Mouse (Mus musculus): ENCODE measurements around the gene Dag1.

Gene Dag1

DNA sequence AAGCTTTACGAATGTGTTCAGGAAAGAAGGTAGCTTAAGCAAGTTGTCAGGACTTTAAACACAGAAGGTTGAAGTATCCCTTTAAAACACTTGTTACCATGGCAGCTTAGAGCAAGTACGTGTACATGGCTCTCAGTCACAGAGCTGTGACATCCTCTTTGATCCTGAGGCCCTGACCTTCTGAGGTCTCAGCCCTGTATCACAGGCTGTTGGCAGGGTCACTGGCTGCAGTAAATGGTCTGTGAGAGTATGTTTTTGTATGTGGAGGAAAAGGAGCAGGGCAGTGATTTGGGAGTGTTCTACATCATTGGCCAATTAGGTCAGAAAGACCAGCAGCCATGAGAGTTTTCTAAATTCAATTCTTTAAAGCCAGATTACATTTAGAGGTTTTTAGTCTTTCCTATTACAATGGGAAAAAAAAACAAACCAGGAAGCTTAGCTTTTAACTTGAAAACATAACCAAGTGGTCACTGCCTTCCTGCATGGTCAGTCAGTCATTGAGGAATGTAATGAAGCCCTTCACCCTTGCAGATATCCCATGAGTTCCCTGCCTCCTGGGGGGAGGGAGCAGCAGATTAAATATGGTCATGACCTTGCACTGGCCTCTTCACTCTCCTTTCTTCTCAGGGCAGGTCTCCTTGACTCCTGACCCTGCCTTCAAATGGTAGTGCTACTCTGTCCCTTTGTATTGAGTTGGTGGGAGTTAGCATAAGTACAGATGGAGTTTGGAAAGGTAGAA is 35.7 kb downstream of the Dag1 start:
- CTCF ChIA-PET: no interaction called here

DNA sequence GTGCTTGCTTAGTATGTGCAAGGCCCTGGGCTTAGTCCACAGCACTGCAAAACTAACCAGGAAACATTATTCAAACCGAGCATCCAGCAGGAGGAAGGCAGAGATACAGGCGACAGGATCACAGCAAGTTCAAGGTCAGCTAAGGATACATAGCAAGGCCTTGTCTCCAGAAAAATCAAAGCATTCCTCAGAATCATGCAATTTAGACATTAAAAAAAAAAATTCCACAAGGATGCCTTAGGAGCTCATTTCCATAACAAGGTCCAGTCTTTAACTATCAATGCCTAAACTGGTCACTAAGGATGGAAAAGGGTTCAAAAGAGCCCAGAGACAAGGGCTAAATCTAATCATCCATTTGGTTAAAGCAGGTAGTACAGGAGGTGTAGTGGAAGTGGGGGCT is 38.6 kb downstream of the Dag1 start:
- CTCF ChIA-PET: no interaction called here

DNA sequence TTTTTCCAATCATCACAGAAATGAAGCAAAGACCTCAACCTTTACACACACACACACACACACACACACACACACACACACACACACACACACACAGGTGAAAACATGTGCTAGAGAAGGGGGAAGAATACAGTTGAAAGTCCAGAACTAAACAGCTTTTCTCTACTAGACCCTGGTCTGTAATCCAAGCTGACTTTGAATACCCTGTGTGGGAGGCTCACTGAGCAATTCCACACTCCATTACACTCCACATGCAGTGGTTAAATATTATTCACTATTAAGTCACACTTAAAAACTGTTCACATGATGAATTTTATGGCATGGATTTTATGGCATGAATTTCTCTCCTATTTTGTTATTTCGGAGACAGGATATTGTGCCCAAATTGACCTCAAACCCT is 40.1 kb downstream of the Dag1 start:
- CTCF ChIA-PET: interaction anchor here (0.6 kb wide), 1 partner anchor 42 kb away, joined by 7 read pairs; no protein-coding TSS in a partner anchor

DNA sequence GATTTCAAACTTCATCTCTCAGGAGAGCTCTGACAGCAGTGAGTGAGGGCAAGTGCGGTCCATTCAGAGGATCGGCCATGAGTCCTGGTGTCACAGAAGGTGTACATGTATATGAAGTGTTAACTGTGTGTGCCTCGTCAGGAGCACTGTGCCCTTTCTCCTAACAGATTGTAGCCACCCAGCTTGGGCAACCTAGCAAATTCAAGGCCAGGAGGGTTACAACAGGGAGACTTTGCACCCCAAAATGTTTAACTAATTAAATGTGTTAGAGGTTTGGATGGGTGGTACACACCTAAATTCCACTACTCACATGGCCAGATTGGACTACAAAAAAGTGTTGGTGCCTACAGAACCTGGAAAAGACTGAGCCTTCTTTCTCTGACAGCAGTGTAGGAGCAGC is 42.2 kb downstream of the Dag1 start:
- CTCF ChIA-PET: no interaction called here

DNA sequence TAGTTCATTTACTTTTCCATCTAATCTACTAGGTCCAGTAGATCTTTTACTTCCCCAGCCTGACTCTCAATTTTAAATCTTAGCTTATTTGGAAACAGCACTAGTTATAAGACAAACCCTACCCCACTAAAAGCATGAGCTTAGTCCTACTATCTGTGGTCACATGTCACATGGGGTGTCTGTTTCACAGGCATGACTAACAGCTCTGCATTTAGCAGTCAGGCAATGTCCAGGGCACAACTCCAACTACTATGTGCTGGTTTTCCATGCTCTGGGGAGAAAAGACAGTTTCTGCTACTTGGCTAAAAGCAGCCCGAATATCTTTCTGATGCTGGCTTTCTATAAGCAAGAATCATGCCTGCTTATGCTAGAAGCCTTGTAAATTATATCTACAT is 43.4 kb downstream of the Dag1 start:
- CTCF ChIA-PET: no interaction called here

DNA sequence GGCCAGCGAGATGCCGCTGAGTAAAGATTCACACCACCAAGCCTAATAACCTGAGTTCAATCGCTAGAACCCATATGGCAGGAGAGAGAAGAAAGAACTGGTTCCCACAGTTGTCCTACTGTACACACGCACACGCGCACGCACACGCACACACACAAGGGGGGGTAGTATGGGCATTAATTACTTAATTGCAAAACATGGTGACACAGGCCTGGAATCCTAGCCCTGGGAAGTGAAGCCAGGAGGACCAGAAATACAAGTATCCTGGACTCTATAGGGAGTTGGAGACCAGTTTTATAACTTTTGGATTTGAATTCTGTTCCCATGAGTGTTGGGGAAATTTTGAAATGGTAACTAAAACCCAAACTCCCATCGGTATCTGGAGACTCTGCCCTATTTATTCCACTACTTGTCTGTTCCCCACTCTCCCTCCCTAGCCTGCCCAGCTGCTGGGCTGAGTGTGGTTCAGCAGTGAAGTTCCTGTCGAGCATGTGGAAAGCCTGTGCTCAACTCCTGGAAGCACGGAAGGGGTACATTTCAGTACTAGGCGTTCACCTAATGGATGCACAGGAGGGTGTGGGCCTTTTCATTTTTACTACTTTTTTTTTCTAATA is 43.9 kb downstream of the Dag1 start:
- CTCF ChIA-PET: interaction anchor here (0.6 kb wide), 1 partner anchor 180 kb away, joined by 4 read pairs; no protein-coding TSS in a partner anchor

DNA sequence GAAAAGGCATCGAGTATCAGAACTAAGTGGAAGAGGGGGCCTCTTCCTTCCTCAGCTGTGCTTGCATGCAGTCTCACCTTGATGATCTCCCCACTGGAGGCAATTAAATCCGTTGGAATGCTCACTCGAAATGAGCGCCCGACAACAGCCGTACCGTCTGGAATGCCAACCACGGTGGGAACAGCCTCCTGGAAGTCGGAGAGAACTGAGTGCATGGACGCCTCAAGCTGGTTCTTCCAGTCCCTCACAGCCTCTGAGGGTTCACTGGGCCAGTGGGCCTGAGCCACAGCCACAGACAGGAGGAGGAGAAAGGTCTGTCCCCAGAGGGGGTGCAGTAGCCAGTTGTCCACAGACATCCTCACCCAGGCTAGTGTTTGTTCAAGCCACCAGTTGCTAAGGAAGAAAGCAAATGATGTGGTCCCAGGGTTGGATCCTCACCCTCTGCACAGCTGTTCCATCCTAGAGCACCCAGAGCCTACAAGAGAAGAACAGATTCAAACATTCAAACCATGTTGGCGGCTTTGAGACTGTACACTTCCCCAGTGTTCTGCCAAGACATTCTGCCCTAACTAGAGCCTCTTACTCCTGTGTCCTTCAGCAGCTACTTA is 45.7 kb downstream of the Dag1 start:
- CTCF ChIA-PET: no interaction called here

DNA sequence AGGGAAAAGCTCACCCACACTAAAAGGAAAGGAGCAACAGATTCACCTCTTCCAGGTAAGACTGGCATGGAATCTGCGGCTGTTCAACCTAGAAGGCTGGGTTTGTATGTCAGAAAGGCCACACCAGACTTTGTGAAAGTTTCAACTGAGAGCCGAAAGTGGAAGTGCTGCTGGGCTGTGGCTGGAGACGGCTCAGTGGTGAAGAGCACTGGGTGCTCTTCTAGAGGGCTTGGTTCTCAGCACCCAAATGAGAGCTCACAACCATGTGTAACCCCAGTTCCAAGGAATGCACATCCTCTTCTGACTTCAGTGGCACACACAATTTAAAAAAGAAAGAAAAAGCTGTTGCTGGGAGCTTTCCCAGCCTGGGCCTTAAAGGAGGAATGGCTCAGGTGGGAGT is 46.4 kb downstream of the Dag1 start:
- CTCF ChIA-PET: no interaction called here

DNA sequence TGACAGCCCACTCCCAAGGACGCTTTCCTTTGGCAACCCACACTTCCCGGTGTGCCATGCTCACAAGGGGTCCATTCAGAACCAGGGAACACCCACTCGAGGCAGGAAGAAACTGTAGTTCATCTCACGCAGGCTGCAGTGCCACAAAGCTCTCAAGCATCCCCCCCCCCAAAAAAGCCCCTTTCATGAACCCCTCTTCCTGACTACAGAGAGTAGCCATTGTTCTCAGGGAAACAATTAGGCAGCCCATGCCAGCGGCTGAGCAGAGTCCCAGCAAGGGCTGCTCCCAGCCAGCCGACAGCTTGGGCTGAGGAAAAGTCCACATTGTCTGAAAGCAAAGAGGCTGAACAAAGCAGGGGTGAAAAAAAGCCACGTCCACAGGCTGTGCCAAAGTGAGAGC is 50.7 kb downstream of the Dag1 start:
- CTCF ChIA-PET: no interaction called here

DNA sequence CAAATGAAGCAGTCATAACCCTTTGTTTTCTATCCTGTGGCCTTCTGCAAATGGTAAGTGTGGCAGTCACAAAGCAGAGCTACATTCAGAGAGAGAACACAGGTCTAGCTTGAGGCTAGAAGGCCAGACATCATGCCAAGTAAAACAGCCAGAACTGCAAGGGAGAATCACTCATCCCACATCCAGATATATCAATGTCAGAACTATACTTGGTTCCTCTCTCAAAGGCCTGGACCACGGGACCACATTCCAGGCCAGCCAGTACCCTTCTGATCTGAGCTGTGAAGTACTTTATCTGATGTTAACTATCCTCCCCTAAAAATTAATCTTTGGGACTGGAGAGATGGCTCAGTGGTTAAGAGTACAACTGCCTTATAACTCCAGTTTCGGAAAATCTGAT is 51.3 kb downstream of the Dag1 start:
- CTCF ChIA-PET: no interaction called here

DNA sequence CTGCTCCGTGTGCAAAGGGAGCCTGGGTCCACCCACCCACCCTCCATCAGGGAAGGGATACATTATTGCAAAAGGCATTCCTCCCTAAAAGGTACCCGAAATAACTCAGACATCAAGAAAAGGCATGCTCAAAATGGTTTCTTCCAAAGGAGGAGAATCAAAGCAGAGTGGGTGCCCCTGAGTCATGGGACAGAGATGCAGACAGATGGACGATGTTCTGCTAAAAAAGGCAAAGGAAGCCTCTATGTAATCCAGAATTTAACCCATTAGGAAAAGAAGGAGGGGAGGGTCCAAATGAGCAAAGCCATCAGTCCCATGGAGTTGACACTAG is 58.2 kb downstream of the Dag1 start:
- CTCF ChIA-PET: no interaction called here

DNA sequence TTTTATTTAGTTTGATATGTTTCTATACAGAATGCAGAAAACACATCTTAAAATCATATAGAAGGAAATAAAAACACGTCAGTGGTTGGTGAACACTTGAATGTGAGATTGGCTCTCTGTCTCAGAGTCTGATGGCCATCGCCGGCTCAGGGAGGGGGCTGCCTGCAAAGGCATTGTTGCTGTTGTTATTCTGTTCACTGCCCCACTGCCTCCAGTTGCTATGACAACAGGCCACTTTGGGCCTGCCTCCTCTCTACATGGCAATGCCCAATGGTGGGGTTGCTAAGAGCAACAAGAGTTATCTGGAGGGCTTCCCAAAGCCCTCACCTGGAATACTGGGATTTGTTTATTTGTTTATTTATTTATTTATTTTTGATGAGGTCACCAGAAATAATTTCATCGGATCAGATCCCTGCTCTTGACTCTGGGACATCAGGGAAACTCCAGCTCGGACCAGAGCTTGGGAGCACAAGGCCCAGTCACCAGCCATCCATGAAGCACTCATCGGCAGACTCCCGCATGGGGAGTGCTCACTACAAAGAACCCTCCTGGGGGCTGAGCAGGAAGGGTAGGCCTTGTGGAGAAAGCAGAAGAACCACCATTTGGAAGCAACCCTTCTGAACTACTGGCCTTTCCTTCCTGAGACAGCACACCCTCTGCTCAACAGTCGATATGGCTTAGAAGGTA is 58.7 kb downstream of the Dag1 start:
- CTCF ChIA-PET: interaction anchor here (0.5 kb wide), 1 partner anchor 61 kb away, joined by 7 read pairs; no protein-coding TSS in a partner anchor

DNA sequence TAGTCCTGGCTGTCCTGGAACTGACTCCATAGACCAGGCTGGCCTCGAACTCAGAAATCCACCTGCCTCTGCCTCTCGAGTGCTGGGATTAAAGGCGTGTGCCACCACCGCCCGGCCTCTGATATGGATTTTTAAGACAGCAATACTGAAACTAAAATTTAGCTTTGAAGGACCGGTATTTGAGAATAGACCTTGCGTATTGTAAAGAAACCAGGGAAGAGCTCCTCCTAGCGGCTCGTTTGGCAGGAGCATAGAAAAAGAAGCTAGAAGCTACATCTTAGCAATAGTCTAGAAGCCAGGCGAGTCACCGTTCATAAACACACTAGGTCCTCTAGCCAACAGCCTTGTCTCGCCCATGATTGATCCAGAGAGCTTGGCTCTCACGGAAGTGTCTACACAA is 60.7 kb downstream of the Dag1 start:
- CTCF ChIA-PET: interaction anchor here (0.7 to 1.2 kb wide), 2 partner anchors 13 to 66 kb away, joined by 4 to 5 read pairs; no protein-coding TSS in a partner anchor

DNA sequence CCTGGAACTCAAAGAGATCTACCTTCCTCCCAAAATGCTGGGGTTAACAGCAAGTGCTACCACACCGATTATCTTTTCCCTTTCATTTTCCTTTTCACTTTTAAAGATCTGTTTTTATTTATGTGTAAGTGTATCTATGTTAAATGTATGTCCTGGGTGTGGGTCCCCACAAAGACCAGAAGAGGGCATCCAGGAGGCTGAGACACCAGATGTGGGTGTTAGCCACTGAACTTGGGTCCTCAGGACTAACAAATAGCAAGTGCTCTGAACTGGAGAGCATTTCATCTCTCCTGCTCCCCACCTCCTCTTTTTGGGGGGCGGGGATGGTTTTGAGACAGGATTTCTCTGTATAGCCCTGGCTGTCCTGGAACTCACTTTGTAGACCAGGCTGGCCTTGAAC is 61.6 kb downstream of the Dag1 start:
- CTCF ChIA-PET: interaction anchor here (0.8 kb wide), 1 partner anchor 113 kb away, joined by 3 read pairs; no protein-coding TSS in a partner anchor

DNA sequence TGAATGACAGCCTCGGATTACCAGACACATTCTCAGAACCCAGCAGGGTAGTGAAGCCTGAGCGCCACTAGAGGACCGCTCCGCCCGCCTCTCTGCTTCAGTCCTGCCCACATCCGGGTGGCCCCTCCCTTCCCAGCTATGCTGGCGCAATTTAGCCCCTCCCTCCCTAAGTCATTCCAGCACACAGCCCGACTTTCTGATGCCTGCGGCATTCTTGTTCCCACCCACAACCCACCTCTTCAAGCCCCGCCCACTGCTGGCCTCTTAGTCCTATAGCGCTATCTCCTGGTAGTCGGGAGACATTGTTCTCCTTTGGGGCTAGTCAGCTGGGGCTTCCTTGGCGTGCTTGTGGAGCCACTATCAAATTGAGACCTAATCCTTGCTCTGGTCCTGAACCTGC is 62.6 kb downstream of the Dag1 start:
- CTCF ChIA-PET: no interaction called here

DNA sequence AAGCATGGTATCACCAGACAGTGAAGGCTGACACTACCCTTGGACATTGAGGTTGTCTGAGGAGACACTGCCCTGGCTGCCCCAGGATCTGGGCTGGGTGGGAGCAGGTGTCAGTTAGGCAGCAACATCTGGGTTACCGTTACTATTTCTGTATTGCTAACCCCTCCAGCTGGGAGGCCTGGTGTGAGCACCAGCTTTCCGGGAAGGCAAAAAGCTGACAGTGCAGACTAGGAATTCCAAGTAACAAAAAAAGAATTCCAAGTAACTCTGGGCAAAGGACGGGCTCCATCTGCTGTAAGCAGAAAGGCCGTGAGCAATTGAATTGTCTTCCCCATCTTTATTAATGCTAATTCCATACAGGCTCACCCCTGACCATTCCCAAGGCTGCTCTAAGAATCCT is 65.1 kb downstream of the Dag1 start:
- CTCF ChIA-PET: interaction anchor here (0.6 kb wide), 1 partner anchor 13 kb away, joined by 4 read pairs; no protein-coding TSS in a partner anchor

DNA sequence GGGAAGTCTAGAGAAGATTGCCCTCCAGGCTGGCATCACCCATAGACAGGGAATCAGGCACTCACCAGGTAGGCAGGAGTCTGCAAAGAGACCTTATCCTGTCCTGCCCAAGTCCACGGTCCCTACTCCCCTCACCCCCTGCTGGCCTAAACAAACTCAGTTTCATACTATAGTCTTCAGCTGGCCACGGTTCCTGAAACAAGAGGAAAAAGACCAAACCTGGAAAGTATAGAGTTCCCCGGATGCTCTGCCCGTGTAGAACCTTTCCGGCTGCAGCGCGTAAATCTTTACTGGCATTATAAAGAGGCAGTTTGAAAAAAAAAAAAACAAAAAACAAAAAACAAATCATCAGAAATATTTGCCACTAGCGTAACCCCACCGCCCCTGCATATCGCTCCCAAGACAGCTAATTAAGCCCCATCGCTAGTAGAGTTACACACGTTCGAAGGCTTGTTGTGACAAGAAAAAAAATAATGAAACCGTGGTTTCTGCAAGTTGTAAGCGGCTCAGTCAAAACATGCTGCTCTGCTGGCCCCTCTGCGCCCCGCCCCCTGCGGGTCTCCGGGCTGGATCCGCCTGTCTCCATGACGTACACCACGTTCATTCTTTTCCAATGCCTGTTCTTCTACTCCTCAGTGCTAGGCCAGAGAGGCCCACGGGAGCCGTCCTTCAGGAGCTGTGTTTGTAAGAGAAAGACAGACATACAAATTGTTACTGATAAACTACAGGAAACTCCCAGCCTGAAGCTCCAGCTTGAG is 66.7 kb downstream of the Dag1 start:
- CTCF ChIA-PET: interaction anchor here (0.6 kb wide), 1 partner anchor 344 kb away, joined by 3 read pairs; no protein-coding TSS in a partner anchor

DNA sequence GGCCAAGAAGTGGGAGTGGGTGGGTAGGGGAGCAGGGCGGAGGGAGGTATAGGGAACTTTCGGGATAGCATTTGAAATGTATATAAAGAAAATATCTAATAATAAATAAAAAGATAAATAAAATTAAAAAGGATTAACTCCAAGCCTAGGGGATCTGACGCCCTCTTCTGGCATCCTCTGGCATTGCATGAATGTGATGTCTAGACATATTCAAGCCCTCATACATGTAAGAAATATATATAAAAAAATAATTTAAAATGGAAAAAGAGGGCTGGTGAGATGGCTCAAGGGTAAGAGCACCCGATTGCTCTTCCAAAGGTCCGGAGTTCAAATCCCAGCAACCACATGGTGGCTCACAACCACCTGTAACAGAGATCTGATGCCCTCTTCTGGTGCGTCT is 67.5 kb downstream of the Dag1 start:
- CTCF ChIA-PET: interaction anchor here (0.6 kb wide), 1 partner anchor 345 kb away, joined by 3 read pairs; no protein-coding TSS in a partner anchor

DNA sequence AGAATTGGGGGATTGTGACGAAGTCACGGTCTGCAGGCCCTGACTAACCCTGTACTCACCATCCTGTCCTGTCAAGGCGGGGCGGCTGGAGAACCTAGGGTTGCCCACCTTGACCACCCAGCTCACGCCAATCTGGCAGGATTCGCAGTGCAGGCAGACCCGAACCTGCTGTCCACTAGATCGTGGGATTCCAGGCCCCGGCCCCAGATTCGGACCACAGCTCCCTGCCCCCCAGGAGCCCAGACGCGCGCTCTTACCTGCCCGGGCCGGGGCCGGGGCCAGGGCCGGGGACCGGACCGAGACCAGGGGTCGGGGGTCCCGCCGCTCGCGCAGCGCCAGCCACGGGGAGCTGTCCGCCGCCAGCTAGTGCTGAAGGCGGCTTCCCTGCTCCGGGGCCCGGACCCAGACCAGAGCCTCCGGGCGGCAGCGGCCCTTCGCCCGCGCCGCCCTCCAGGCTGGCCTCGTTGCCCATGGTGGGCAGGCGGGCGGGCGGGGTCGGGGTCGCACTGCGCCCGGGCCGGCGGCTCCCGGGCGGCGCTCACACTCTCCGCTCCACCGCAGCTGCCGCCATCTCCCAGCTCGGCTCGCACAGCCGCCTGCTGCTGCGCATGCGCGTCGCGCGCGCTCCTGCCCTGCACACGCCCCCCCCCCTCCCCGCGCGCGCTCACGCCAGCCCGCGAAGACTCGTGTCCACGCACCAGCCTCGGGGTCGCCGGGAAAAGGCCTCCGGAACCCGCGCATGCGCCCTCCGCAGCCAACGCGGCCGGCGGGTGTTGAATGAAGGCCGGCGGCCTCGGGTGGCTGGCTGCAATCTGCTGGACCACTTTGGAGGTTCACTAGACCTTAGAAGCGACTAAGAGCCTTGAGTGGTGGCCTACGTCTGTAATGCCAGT is 73.7 kb downstream of the Dag1 start, which contains the start of gene Bsn:
Gene Bsn (minus strand): TSS at position 598 of the 893 bp plus-strand sequence.
- CTCF ChIA-PET: interaction anchor here (0.7 kb wide), 1 partner anchor 13 kb away, joined by 4 read pairs; no protein-coding TSS in a partner anchor

DNA sequence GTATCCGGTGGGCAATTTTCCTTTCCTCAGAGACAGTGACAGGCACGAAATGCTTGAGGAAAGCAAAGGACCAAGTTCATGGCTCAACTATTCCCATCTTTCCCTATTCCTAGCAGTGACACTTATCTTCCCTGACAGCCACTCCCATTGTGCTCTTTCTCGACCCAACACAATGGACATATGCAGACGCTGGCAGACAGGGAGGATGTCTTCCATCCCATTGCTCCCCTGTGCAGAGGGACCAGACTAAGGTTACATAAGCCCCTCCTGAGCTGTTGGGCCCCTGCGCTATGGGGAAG is 74.3 kb downstream of the Dag1 start:
- CTCF ChIA-PET: interaction anchor here (0.7 kb wide), 1 partner anchor 13 kb away, joined by 4 read pairs; no protein-coding TSS in a partner anchor

DNA sequence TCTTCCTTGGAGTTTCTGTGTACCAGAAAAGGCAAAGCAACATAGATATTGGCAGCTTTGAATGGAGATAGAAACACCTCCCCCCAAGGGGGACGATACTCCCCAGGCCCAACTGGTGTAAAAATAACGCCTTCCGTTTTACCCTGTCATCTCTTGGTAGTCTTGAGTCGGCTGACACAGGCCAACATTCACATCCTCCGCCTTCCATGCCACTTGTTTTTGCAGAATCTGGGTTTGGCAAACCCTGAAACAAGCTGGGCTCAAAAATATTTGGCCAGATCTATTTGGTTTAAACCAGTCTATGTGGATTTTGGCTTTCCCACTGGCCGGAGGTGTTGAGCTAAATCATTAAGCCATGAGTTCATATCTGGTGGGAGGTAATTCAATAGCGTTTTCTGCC is 74.7 kb downstream of the Dag1 start:
- CTCF ChIA-PET: no interaction called here

All from spleen, embryonic (tissue).